Mouse (Mus musculus) lung, adult 2 months (tissue): ENCODE results near the gene Pkig.

Experiments used
- CTCF ChIP-seq: fragments of 200-500 bp; IDR thresholded peaks from 2 replicates; pipeline ENCODE4 v1.5.1; 2011; ENCODE audit warnings: mild to moderate bottlenecking, low read length, control low read depth; ENCODE audit not compliant: insufficient read depth
- POLR2A ChIP-seq: fragments of 200-500 bp; IDR thresholded peaks from 2 replicates; pipeline ENCODE4 v1.6.1; 2011; ENCODE audit warnings: low read depth, mild to moderate bottlenecking, control low read depth, low read length, borderline replicate concordance; ENCODE audit errors: extremely low read depth

- no peak for TF ChIP-seq CTCF
- TF ChIP-seq POLR2A: no peak
These were observed 18.6 kb downstream of the Pkig start for GRCm38 (mm10) chr2:163676745-163677144.
